Mouse (Mus musculus) midbrain, embryonic 15.5 days (tissue): ENCODE measurements around the gene Apod. TPM values are rescaled to one million over a fixed set of nuclear protein-coding genes. Genes with fewer than 3 reads are reported as not detected.
A peak's percentile ranks its signal among the peaks of the same experiment; 100 is the strongest.
"Not testable (repeated sequence)": the region's sequence is repeated elsewhere in the genome, so short reads cannot be mapped to it uniquely, and the experiment has no call there.

ENCODE experiments used
- ATAC-seq: fragments of 200-750 bp; cut with Nextera tagmentation; replicated peaks from 2 replicates; pipeline ENCODE4 v1.8.0; 2017; ENCODE audit warnings: moderate TSS enrichment
- H3K27ac ChIP-seq: fragments of 300-500 bp; sonication (generic); 2 replicates; pipeline ENCODE4 v1.5.1; 2015; ENCODE audit warnings: mild to moderate bottlenecking, inconsistent platforms
- H3K27me3 ChIP-seq: fragments of 300-500 bp; sonication (generic); replicated peaks from 2 replicates; pipeline ENCODE4 v1.6.1; 2015; ENCODE audit warnings: inconsistent platforms
- H3K36me3 ChIP-seq: fragments of 300-500 bp; sonication (generic); replicated peaks from 2 replicates; pipeline ENCODE4 v1.6.1; 2015; ENCODE audit warnings: inconsistent platforms
- H3K4me1 ChIP-seq: fragments of 300-500 bp; sonication (generic); 2 replicates; pipeline ENCODE4 v1.6.1; 2015; ENCODE audit warnings: inconsistent platforms
- H3K4me2 ChIP-seq: fragments of 300-500 bp; sonication (generic); 2 replicates; pipeline ENCODE4 v1.6.1; 2015; ENCODE audit warnings: inconsistent platforms, mild to moderate bottlenecking, moderate library complexity
- H3K4me3 ChIP-seq: fragments of 300-500 bp; sonication (generic); 2 replicates; pipeline ENCODE4 v1.5.1; 2015; ENCODE audit warnings: mild to moderate bottlenecking, inconsistent platforms
- H3K9ac ChIP-seq: fragments of 300-500 bp; sonication (generic); 2 replicates; pipeline ENCODE4 v1.6.1; 2015; ENCODE audit warnings: mild to moderate bottlenecking, inconsistent platforms
- H3K9me3 ChIP-seq: fragments of 300-500 bp; sonication (generic); 2 replicates; pipeline ENCODE4 v1.6.1; 2016; ENCODE audit warnings: inconsistent platforms
- WGBS: fragments of 180-500 bp; shearing (Covaris S2); methylation state at CpG from one replicate; pipeline ENCODE4 v1.1.7; 2015; ENCODE audit warnings: mixed read lengths; 5-methylcytosine and 5-hydroxymethylcytosine counted together
- polyA plus RNA-seq: library from polyadenylated mRNA; unstranded; fragments of >200 nt; fragmentation: Nextera tagmentation; extraction: Ambion mirVana; gene quantifications from 2 replicates; pipeline ENCODE4 v1.2.1, GENCODE M21; 2015

Apod gene
- polyA plus RNA-seq, 1 experiment from 2014 or later: 93.2 TPM

GRCm38 (mm10) chr16:31319316-31319715 is 4.7 kb upstream of the Apod start:
- Histone ChIP-seq H3K4me1 (peaks cover 3% of the 10 kb centered on the region; the same call in 1 of the 2 replicates), H3K36me3 (no peaks in the 10 kb centered on the region), H3K4me3 (no peak overlapping the region), H3K9ac (no peak overlapping the region), H3K27me3 (no peaks in the 10 kb centered on the region), H3K27ac (no peak overlapping the region), H3K9me3 (no peaks in the 10 kb centered on the region), H3K4me2 (no peak overlapping the region)
- no peak for ATAC-seq
- WGBS: 70% methylated on average over 4 of the region's 4 CpGs

GRCm38 (mm10) chr16:31318418-31318817 is 3.8 kb upstream of the Apod start:
- Histone ChIP-seq H3K4me3 (no peak overlapping the region), H3K27ac (no peak overlapping the region), H3K4me1 (peaks cover 3% of the 10 kb centered on the region; the same call in 1 of the 2 replicates), H3K9me3 (no peaks in the 10 kb centered on the region), H3K36me3 (no peaks in the 10 kb centered on the region), H3K27me3 (no peaks in the 10 kb centered on the region), H3K4me2 (no peak overlapping the region), H3K9ac (no peak overlapping the region)
- WGBS: 80% methylated on average over 2 of the region's 2 CpGs
- no peak for ATAC-seq

- H3K9me3 ChIP-seq, ATAC-seq, H3K27me3 ChIP-seq, H3K4me3 ChIP-seq, H3K36me3 ChIP-seq, H3K9ac ChIP-seq, H3K4me1 ChIP-seq, H3K4me2 ChIP-seq, H3K27ac ChIP-seq: not testable (repeated sequence)
- 65% methylated on average over 12 of the region's 12 CpGs for WGBS
Measured at GRCm38 (mm10) chr16:31316246-31317143, 1.9 kb upstream of the Apod start.

GRCm38 (mm10) chr16:31315294-31315693 is 686 bp upstream of the Apod start:
- no peak overlapping the region; the same call in 1 of the 2 replicates for H3K27ac ChIP-seq
- H3K4me3 ChIP-seq: no peak overlapping the region
- no peaks in the 10 kb centered on the region for H3K9me3 ChIP-seq
- ATAC-seq: no peak
- H3K4me1 ChIP-seq: peaks cover 3% of the 10 kb centered on the region; the same call in 1 of the 2 replicates
- H3K4me2 ChIP-seq: no peak overlapping the region
- no peaks in the 10 kb centered on the region for H3K36me3 ChIP-seq
- no peaks in the 10 kb centered on the region for H3K27me3 ChIP-seq
- WGBS: 85% methylated on average over 4 of the region's 4 CpGs
- H3K9ac ChIP-seq: no peak overlapping the region

GRCm38 (mm10) chr16:31313611-31314010 is 997 bp downstream of the Apod start:
- H3K9me3 ChIP-seq: no peaks in the 10 kb centered on the region
- H3K36me3 ChIP-seq: no peaks in the 10 kb centered on the region
- ATAC-seq: no peak
- H3K9ac ChIP-seq: no peak overlapping the region
- H3K4me3 ChIP-seq: no peak overlapping the region
- peaks cover 3% of the 10 kb centered on the region; the same call in 1 of the 2 replicates for H3K4me1 ChIP-seq
- H3K27ac ChIP-seq: no peak overlapping the region
- H3K4me2 ChIP-seq: no peak overlapping the region
- WGBS: 70% methylated on average over 2 of the region's 2 CpGs
- H3K27me3 ChIP-seq: no peaks in the 10 kb centered on the region

- Histone ChIP-seq H3K9ac (no peak overlapping the region), H3K4me2 (no peak overlapping the region), H3K36me3 (no peaks in the 10 kb centered on the region), H3K4me3 (no peak overlapping the region), H3K4me1 (peaks cover 3% of the 10 kb centered on the region; the same call in 1 of the 2 replicates), H3K27ac (no peak overlapping the region), H3K27me3 (no peaks in the 10 kb centered on the region), H3K9me3 (no peaks in the 10 kb centered on the region)
- 65% methylated on average over 3 of the region's 3 CpGs for WGBS
- ATAC-seq: no peak
Measured at GRCm38 (mm10) chr16:31312296-31312695, 2.3 kb downstream of the Apod start.

- H3K27ac ChIP-seq: no peak overlapping the region
- H3K4me3 ChIP-seq: no peak overlapping the region
- H3K4me2 ChIP-seq: no peak overlapping the region
- H3K9ac ChIP-seq: no peak overlapping the region
- H3K9me3 ChIP-seq: no peaks in the 10 kb centered on the region
- 68% methylated on average over 5 of the region's 5 CpGs for WGBS
- H3K36me3 ChIP-seq: no peaks in the 10 kb centered on the region
- peaks cover 6% of the 10 kb centered on the region; the same call in 1 of the 2 replicates for H3K4me1 ChIP-seq
- no peak for ATAC-seq
- H3K27me3 ChIP-seq: no peaks in the 10 kb centered on the region
Measured at GRCm38 (mm10) chr16:31305199-31305919, 9.2 kb downstream of the Apod start.

- Histone ChIP-seq H3K4me3 (no peak overlapping the region), H3K27me3 (no peaks in the 10 kb centered on the region), H3K36me3 (no peaks in the 10 kb centered on the region), H3K27ac (no peak overlapping the region), H3K9ac (no peak overlapping the region), H3K4me1 (peaks cover 22% of the 10 kb centered on the region), H3K9me3 (no peaks in the 10 kb centered on the region), H3K4me2 (no peak overlapping the region)
- no peak for ATAC-seq
- WGBS: 66% methylated on average over 10 of the region's 10 CpGs
Measured at GRCm38 (mm10) chr16:31303276-31303675, 11.3 kb downstream of the Apod start.

GRCm38 (mm10) chr16:31300883-31301532 is 13.6 kb downstream of the Apod start:
- Histone ChIP-seq H3K36me3 (no peaks in the 10 kb centered on the region), H3K9me3 (no peaks in the 10 kb centered on the region), H3K27me3 (no peaks in the 10 kb centered on the region), H3K9ac (no peak overlapping the region), H3K4me2 (no peak overlapping the region), H3K27ac (no peak overlapping the region), H3K4me1 (peaks cover 22% of the 10 kb centered on the region), H3K4me3 (no peak overlapping the region)
- WGBS: 72% methylated on average over 6 of the region's 6 CpGs
- ATAC-seq: no peak

GRCm38 (mm10) chr16:31300467-31300866 is 14.1 kb downstream of the Apod start:
- 0 out of 2 replicates have a peak overlapping the region, but pooled peaks have one; percentile 10 for H3K27ac ChIP-seq
- no peak overlapping the region for H3K9ac ChIP-seq
- H3K27me3 ChIP-seq: no peaks in the 10 kb centered on the region
- H3K4me2 ChIP-seq: no peak overlapping the region
- no peaks in the 10 kb centered on the region for H3K9me3 ChIP-seq
- H3K4me3 ChIP-seq: no peak overlapping the region
- no peak for ATAC-seq
- no peaks in the 10 kb centered on the region for H3K36me3 ChIP-seq
- 22% methylated on average over 7 of the region's 7 CpGs for WGBS
- H3K4me1 ChIP-seq: peaks cover 22% of the 10 kb centered on the region

GRCm38 (mm10) chr16:31299960-31300353 is 14.7 kb downstream of the Apod start:
- Histone ChIP-seq H3K27me3 (no peaks in the 10 kb centered on the region), H3K27ac (0 out of 2 replicates have a peak overlapping the region, but pooled peaks have one; percentile 10), H3K4me2 (no peak overlapping the region), H3K4me3 (no peak overlapping the region), H3K9ac (no peak overlapping the region), H3K36me3 (no peaks in the 10 kb centered on the region), H3K4me1 (peaks cover 22% of the 10 kb centered on the region), H3K9me3 (no peaks in the 10 kb centered on the region)
- 28% methylated on average over 3 of the region's 3 CpGs for WGBS
- 0 out of 2 replicates have a peak, but pooled peaks have one; percentile 33 for ATAC-seq
